Comparison of ENCODE assay signal across 8 mouse cellular contexts in genomic region chr11:21658985-21659384, GRCm38 (mm10).
DNase-seq lines count a peak whose midpoint lies in the region; ATAC-seq lines count a peak whose summit lies in the region.

No protein-coding gene starts in this region.

- intact Hi-C loops in left cerebral cortex, postnatal 36 days (cut with DNase I), result no loop called here

- DNase-seq in cerebellum, adult 9-10 months, result peak; percentile 14
- no peak for DNase-seq in cerebellum, adult 11-12 months
- DNase-seq in left cerebral cortex, adult 18-20 months (ENCODE audit: low spot score in 2 of 2), result peak; percentile 23 to 44
- DNase-seq in left cerebral cortex, postnatal 36 days (ENCODE audit: low spot score in 2 of 2), result no peak
- peak; percentile 33 for DNase-seq in R1 (ENCODE audit: low read depth, low spot score)
- peak; percentile 7 for DNase-seq in layer of hippocampus, adult 9-11 months
- no peak for DNase-seq in urinary bladder, postnatal 10 days (ENCODE audit: low spot score)

- no peak for ATAC-seq in erythroblast, adult 5-6 weeks (replicated peaks; ENCODE audit: low FRiP score, poor library complexity, severe bottlenecking)

Comparison
In these comparisons a context has a peak if more than half of its experiments do, and no peak if none do; other contexts are left out.
1. DNase-seq: peak in cerebellum, adult 9-10 months (single experiment), left cerebral cortex, adult 18-20 months (2 of 2), R1 (single experiment) and layer of hippocampus, adult 9-11 months (single experiment); none in cerebellum, adult 11-12 months (single experiment), left cerebral cortex, postnatal 36 days (0 of 2) and urinary bladder, postnatal 10 days (single experiment).